Mouse (Mus musculus): ENCODE results near the gene Olfr721-ps1. TPM values are rescaled to one million over a fixed set of nuclear protein-coding genes. Genes with fewer than 3 reads are reported as not detected.

The Olfr721-ps1 gene
- polyA plus RNA-seq (2014; fragmentation: Nextera tagmentation; extraction: Ambion mirVana): not detected in 2 replicates

DNA sequence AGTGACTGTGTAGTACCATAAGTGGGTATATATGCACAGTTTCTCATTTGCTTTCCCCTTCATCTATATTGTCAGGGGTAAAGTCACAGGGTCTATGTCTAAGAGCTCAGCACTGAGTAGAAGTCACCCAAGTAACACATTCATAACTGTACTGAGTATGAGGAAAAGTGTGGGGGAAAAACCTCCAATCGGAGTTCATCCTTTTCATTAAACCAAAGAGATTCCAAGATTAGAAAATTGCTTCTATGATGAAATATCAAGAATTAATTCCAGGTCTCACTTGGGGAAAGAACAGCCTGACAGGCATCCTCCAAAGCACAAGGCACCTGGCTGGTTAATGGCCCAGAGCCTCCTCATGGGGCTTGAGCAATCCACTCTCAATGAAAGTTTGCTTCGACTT is at the start of gene Olfr721-ps1:
TSS of gene Olfr721-ps1 (plus strand) at position 301 of the 400 bp plus-strand sequence.
- no peaks in the 10 kb centered on the region for H3K36me3 ChIP-seq (ENCODE audit: control insufficient read depth, insufficient read depth, low read length)
- no peak within 1 kb of the TSS for H3K4me2 ChIP-seq (replicated peaks; ENCODE audit: low read depth, low read length)
- H3K4me1 ChIP-seq (replicated peaks; ENCODE audit: control insufficient read depth, insufficient read depth, low read length): no peaks in the 10 kb centered on the region
- no peak within 1 kb of the TSS for H3K4me3 ChIP-seq (ENCODE audit: low read depth, low read length)
- H3K27me3 ChIP-seq (ENCODE audit: control insufficient read depth, insufficient read depth, low read length): no peaks in the 10 kb centered on the region
- 81% methylated on average over 2 of the region's 2 CpGs for WGBS
- DNase-seq (ENCODE audit: low spot score) (no peak), ATAC-seq (ENCODE audit: low FRiP score) (no peak)
- H3K9me3 ChIP-seq (ENCODE audit: control insufficient read depth, low read length): no peaks in the 10 kb centered on the region
- no peak within 1 kb of the TSS for H3K9ac ChIP-seq (ENCODE audit: low read depth, low read length)
- H3K27ac ChIP-seq (ENCODE audit: low read depth, low read length): no peak within 1 kb of the TSS

DNA sequence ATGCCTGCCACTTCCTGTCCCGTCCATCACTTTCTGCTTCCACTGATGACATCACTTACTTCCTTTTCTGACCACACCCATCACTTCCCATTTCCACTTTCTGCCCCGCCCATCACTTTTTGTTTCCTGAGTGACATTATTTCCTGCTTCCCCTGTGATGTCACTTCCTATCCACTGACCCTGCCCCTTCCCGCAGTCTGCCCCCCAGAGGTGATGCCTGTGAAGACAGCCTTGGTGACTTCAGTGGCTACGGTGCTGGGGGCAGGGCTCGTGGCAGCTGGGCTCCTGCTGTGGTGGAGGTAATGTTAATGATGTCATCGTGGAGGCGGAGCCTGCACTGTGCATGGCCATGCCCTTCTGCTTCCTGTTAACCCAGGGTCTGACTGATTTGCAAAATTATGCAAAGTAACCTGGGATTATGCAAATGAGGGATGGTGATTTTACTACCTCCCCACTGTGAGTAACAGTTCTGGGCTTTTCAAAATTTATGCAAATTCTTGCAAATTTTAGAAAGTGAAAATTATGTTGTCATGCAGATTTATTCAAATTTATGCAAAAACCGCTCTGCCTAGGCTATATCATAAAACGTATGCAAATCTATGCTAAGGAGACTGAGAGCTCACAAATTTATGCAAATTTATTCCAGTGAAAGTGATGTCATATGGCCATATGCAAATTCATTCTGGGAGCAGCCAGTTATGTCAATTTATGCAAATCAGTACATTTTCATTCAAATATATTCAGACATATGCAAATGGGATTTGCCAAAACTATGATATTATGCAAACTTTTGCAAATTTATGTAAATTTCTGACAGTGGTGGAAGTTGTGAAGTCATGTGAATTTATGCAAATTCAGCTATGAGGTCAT is 49.1 kb upstream of the Olfr721-ps1 start:
- 91% methylated on average over 9 of the region's 9 CpGs for WGBS
- no peaks in the 10 kb centered on the region for H3K27me3 ChIP-seq (ENCODE audit: control insufficient read depth, insufficient read depth, low read length)
- DNase-seq (ENCODE audit: low spot score): peak; percentile 33
- no peak overlapping the region for H3K27ac ChIP-seq (ENCODE audit: low read depth, low read length)
- no peak overlapping the region for H3K4me3 ChIP-seq (ENCODE audit: low read depth, low read length)
- H3K9me3 ChIP-seq (ENCODE audit: control insufficient read depth, low read length): peaks cover 17% of the 10 kb centered on the region
- no peak overlapping the region for H3K4me2 ChIP-seq (replicated peaks; ENCODE audit: low read depth, low read length)
- 0 out of 2 replicates have a peak, but pooled peaks cover 2% of the 10 kb centered on the region for H3K36me3 ChIP-seq (ENCODE audit: control insufficient read depth, insufficient read depth, low read length)
- peak; percentile 36 for ATAC-seq (ENCODE audit: low FRiP score)
- H3K4me1 ChIP-seq (replicated peaks; ENCODE audit: control insufficient read depth, insufficient read depth, low read length): no peaks in the 10 kb centered on the region
- no peak overlapping the region for H3K9ac ChIP-seq (ENCODE audit: low read depth, low read length)

DNA sequence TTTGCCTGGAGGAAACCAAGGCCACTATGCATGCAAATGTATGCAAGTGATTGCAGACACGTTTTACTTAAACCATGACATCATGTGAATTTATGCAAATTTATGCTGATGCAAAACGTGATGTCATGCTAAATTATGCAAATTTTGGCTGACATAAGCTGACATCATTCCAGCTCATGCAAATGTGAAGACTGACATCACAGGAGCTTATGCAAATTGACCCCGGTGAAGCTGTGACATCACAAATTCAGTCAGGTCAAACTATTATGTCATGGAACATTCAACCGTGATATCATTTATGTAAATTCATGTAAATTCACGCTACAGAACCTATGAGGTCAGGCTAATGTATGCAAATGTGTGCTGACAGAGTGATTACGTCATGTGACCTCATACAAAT is 48.5 kb upstream of the Olfr721-ps1 start:
- H3K9ac ChIP-seq (ENCODE audit: low read depth, low read length): no peak overlapping the region
- H3K27me3 ChIP-seq (ENCODE audit: control insufficient read depth, insufficient read depth, low read length): no peaks in the 10 kb centered on the region
- no peak overlapping the region for H3K4me3 ChIP-seq (ENCODE audit: low read depth, low read length)
- ATAC-seq (ENCODE audit: low FRiP score) (0 out of 2 replicates have a peak, but pooled peaks have one; percentile 0), DNase-seq (ENCODE audit: low spot score) (peak; percentile 66)
- H3K36me3 ChIP-seq (ENCODE audit: control insufficient read depth, insufficient read depth, low read length): 0 out of 2 replicates have a peak, but pooled peaks cover 2% of the 10 kb centered on the region
- H3K27ac ChIP-seq (ENCODE audit: low read depth, low read length): no peak overlapping the region
- no peaks in the 10 kb centered on the region for H3K4me1 ChIP-seq (replicated peaks; ENCODE audit: control insufficient read depth, insufficient read depth, low read length)
- H3K9me3 ChIP-seq (ENCODE audit: control insufficient read depth, low read length): peaks cover 14% of the 10 kb centered on the region
- 83% methylated on average over 6 of the region's 6 CpGs for WGBS
- H3K4me2 ChIP-seq (replicated peaks; ENCODE audit: low read depth, low read length): no peak overlapping the region

DNA sequence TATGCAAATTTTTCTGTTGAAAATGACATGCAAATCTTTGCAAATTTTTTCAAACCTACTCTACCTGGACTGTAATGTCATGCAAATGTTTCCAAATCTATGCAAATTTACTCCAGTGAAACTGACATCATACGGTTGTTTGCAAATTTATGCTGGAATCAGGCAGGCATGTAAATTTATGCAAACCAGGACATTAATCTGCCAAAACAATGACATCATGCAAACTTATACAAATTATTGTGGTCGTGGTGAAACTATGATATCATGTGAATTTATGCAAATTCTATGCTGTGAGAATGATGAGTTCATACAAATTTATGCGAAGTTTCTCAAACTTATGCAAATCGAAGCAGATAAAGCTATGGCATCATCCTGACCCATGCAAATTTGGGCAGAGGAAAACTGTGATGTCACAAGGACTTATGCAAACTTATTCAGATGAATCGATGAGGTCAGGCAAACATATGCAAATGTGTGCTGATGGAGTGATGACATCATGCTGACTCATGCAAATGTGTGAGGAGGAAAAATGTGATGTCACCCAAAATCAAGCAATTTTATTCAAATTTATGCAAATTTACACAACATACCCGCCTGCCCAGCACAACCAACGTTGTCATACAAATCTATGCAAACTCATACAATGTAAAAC is 47.9 kb upstream of the Olfr721-ps1 start:
- no peaks in the 10 kb centered on the region for H3K4me1 ChIP-seq (replicated peaks; ENCODE audit: control insufficient read depth, insufficient read depth, low read length)
- no peak overlapping the region for H3K4me3 ChIP-seq (ENCODE audit: low read depth, low read length)
- no peak overlapping the region for H3K4me2 ChIP-seq (replicated peaks; ENCODE audit: low read depth, low read length)
- no peak overlapping the region for H3K9ac ChIP-seq (ENCODE audit: low read depth, low read length)
- ATAC-seq (ENCODE audit: low FRiP score) (no peak), DNase-seq (ENCODE audit: low spot score) (no peak)
- H3K36me3 ChIP-seq (ENCODE audit: control insufficient read depth, insufficient read depth, low read length): 0 out of 2 replicates have a peak, but pooled peaks cover 2% of the 10 kb centered on the region
- no peaks in the 10 kb centered on the region for H3K27me3 ChIP-seq (ENCODE audit: control insufficient read depth, insufficient read depth, low read length)
- WGBS: 88% methylated on average over 7 of the region's 7 CpGs
- peaks cover 12% of the 10 kb centered on the region for H3K9me3 ChIP-seq (ENCODE audit: control insufficient read depth, low read length)
- no peak overlapping the region for H3K27ac ChIP-seq (ENCODE audit: low read depth, low read length)

DNA sequence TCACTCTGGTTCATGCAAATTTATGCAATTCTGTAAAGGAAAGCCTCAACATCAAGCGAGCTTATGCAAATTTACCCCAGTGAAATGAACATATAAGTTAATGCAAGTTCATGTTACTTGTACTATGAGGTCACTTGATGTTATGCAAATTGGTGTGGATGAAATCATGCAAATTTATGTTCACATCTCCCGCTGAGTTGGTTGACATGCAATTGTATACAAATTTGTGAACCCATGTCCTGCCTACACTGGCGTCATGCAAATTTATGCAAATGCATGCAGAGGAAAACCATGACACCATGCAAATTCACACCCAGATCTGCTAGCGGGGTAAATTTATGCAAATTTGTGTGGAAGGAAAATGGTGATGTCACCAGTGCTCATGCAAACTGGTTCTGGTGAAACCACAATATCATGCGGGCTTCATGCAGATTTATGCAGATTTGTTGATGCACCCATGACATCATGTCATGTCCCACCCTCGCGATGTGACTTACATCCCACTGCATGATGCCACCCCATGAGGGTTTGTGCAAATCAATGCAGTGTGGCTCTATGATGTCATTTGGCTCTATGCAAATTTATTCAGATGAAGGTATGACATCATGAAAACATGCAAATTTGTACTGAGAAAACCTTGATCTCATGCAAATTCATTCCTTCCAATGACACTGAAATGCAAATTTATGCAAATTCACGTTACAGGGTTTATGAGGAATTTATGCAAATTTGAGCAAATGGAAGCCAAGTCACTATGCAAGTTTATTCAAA is 47.2 kb upstream of the Olfr721-ps1 start:
- Histone ChIP-seq H3K4me2 (replicated peaks; ENCODE audit: low read depth, low read length) (no peak overlapping the region), H3K4me3 (ENCODE audit: low read depth, low read length) (no peak overlapping the region), H3K27me3 (ENCODE audit: control insufficient read depth, insufficient read depth, low read length) (no peaks in the 10 kb centered on the region), H3K36me3 (ENCODE audit: control insufficient read depth, insufficient read depth, low read length) (0 out of 2 replicates have a peak, but pooled peaks cover 2% of the 10 kb centered on the region), H3K4me1 (replicated peaks; ENCODE audit: control insufficient read depth, insufficient read depth, low read length) (no peaks in the 10 kb centered on the region), H3K9me3 (ENCODE audit: control insufficient read depth, low read length) (peaks cover 12% of the 10 kb centered on the region), H3K9ac (ENCODE audit: low read depth, low read length) (no peak overlapping the region), H3K27ac (ENCODE audit: low read depth, low read length) (no peak overlapping the region)
- 86% methylated on average over 8 of the region's 8 CpGs for WGBS
- DNase-seq (ENCODE audit: low spot score): peak; percentile 54
- ATAC-seq (ENCODE audit: low FRiP score): peak; percentile 33

DNA sequence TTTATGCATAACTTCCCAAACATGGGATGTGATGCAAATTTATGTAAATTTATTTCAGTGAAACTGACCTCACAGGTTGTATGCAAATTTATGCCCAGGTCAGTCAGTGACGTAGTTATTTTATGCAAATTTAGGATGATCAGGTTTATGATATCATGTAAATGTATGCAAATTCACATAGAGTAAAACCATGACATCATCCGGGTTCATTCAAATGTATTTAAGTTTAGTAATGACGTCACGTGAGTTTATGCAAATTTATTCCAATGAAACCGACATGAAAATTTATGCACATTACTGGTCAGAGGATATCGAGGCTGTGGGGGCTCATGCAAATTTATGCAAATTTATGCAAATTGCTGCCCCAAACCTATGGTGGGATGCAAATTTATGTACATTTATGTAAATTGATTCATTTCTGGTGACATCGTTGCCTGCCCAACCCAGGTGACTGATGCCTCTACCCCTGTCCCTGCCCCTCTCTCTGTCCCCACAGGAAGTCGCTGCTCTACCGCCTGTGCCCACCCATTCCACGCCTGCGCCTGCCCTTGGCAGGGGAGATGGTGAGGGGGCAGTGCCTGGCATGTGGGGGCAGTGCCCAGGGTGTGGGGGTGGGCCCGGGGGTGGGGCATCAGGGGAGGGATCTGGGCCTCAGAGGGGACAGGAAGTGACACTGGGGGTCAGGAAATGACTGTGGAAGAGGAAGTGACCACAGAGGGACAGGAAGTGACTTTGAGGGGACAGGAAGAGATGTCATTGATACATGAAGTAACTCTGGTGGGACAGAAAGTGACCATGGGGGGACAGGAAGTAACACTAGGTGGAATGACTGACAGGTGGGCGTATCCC is 46.4 kb upstream of the Olfr721-ps1 start:
- Histone ChIP-seq H3K4me1 (replicated peaks; ENCODE audit: control insufficient read depth, insufficient read depth, low read length) (no peaks in the 10 kb centered on the region), H3K9me3 (ENCODE audit: control insufficient read depth, low read length) (peaks cover 12% of the 10 kb centered on the region), H3K27me3 (ENCODE audit: control insufficient read depth, insufficient read depth, low read length) (no peaks in the 10 kb centered on the region), H3K27ac (ENCODE audit: low read depth, low read length) (no peak overlapping the region), H3K36me3 (ENCODE audit: control insufficient read depth, insufficient read depth, low read length) (0 out of 2 replicates have a peak, but pooled peaks cover 2% of the 10 kb centered on the region), H3K9ac (ENCODE audit: low read depth, low read length) (no peak overlapping the region), H3K4me2 (replicated peaks; ENCODE audit: low read depth, low read length) (no peak overlapping the region), H3K4me3 (ENCODE audit: low read depth, low read length) (no peak overlapping the region)
- DNase-seq (ENCODE audit: low spot score) (peak; percentile 33), ATAC-seq (ENCODE audit: low FRiP score) (peak; percentile 67)
- 85% methylated on average over 13 of the region's 13 CpGs for WGBS

DNA sequence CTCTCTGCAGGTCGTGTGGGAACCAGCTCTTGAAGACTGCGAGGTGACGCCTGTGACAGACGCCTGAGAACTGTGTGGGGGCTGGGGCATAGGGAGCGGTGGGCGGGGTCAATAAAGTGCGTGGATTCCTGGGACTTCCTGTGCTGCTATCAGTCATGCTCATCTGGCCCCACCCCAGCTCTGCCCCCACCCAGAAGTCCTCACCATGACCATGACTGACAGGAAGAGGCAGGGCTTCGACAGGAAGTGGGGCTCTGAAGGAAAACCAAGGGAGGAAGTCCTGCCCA is 45.8 kb upstream of the Olfr721-ps1 start:
- Histone ChIP-seq H3K4me1 (replicated peaks; ENCODE audit: control insufficient read depth, insufficient read depth, low read length) (no peaks in the 10 kb centered on the region), H3K27me3 (ENCODE audit: control insufficient read depth, insufficient read depth, low read length) (no peaks in the 10 kb centered on the region), H3K36me3 (ENCODE audit: control insufficient read depth, insufficient read depth, low read length) (no peaks in the 10 kb centered on the region), H3K9me3 (ENCODE audit: control insufficient read depth, low read length) (peaks cover 9% of the 10 kb centered on the region), H3K4me3 (ENCODE audit: low read depth, low read length) (no peak overlapping the region), H3K27ac (ENCODE audit: low read depth, low read length) (no peak overlapping the region), H3K4me2 (replicated peaks; ENCODE audit: low read depth, low read length) (no peak overlapping the region), H3K9ac (ENCODE audit: low read depth, low read length) (no peak overlapping the region)
- ATAC-seq (ENCODE audit: low FRiP score): peak; percentile 20
- no peak for DNase-seq (ENCODE audit: low spot score)
- 94% methylated on average over 8 of the region's 8 CpGs for WGBS

DNA sequence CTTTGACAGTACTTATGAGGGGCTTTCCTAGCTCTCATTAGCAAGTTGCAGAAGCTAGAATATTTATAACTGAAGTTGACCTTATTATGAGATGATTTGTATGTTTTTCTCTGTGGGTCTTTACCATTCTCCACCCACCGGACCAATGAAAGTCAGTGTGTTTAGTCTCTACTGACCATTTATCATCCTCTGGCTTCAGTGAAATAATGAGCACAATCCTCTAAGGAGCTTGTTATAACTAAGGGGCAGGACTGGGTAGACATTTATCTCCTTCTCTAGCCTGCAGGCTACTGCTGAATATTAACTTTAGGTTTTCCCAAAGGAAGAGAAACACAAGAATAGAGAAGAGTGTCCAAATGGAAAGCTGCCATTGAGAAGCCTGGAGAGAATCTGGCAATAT is 5.6 kb upstream of the Olfr721-ps1 start:
- Histone ChIP-seq H3K27ac (ENCODE audit: low read depth, low read length) (no peak overlapping the region), H3K4me1 (replicated peaks; ENCODE audit: control insufficient read depth, insufficient read depth, low read length) (no peaks in the 10 kb centered on the region), H3K4me2 (replicated peaks; ENCODE audit: low read depth, low read length) (no peak overlapping the region), H3K9ac (ENCODE audit: low read depth, low read length) (no peak overlapping the region), H3K36me3 (ENCODE audit: control insufficient read depth, insufficient read depth, low read length) (no peaks in the 10 kb centered on the region), H3K9me3 (ENCODE audit: control insufficient read depth, low read length) (no peaks in the 10 kb centered on the region), H3K4me3 (ENCODE audit: low read depth, low read length) (no peak overlapping the region), H3K27me3 (ENCODE audit: control insufficient read depth, insufficient read depth, low read length) (no peaks in the 10 kb centered on the region)
- DNase-seq (ENCODE audit: low spot score): no peak
- WGBS: 75% methylated on average over 1 of the region's 1 CpGs
- ATAC-seq (ENCODE audit: low FRiP score): no peak; the same call in 1 of the 2 replicates

Measured in hindbrain, embryonic 11.5 days (tissue).